Mouse (Mus musculus) left cerebral cortex, postnatal 14 days (tissue): ENCODE results near the gene Fam53a. TPM values are rescaled to one million over a fixed set of nuclear protein-coding genes. Genes with fewer than 3 reads are reported as not detected.

ENCODE experiments used
- DNase-seq, 2 experiments: peaks; one replicate each; pipeline ENCODE4 v3.0.0; 2021 to 2022; ENCODE audit warnings: low spot score in 2 of 2, mixed read lengths in 1 of 2
- intact Hi-C: fragments of 180-260 bp; cut with DNase I; formaldehyde crosslinking; loops from one replicate; pipeline ENCODE4 v1.15.1; 2025
- long read RNA-seq, 2 experiments: library from polyadenylated mRNA; stranded (forward); transcript quantifications; one replicate each; pipeline ENCODE4 v2.0.0; 2021
- total RNA-seq, 2 experiments: library from RNA; stranded (reverse); gene quantifications; 2 replicates each; pipeline ENCODE4 v1.2.3; 2021

Gene Fam53a
- total RNA-seq, result 10 to 100 TPM; 22.4 to 23.9 TPM
- long read RNA-seq, experiment 1, transcript Fam53a-202 (6 exons, 2,009 nt), result major isoform, 32 of 53 reads
- long read RNA-seq, experiment 1, partial matches to known transcripts, result 1 of 53 reads
- long read RNA-seq, experiment 1, other reads (novel, unspliced or antisense), result 15 of 53 reads
- long read RNA-seq, experiment 2, transcript Fam53a-202 (6 exons, 2,009 nt), result major isoform, 22 of 43 reads
- long read RNA-seq, experiment 2, partial matches to known transcripts, result 2 of 43 reads
- long read RNA-seq, experiment 2, other reads (novel, unspliced or antisense), result 11 of 43 reads

GRCm38 (mm10) chr5:33629301-33629987 is at the start of gene Fam53a, which contains the start of gene Gm9903:
TSS of gene Fam53a (minus strand) at chr5:33629635.
TSS of gene Gm9903 (plus strand) at chr5:33629925.
- intact Hi-C loops, result no loop called here
- peak; percentile 99 to 100 for DNase-seq

GRCm38 (mm10) chr5:33678244-33678643 is 48.8 kb upstream of the Fam53a start:
- intact Hi-C loops, result no loop called here
- DNase-seq, result no peak

- intact Hi-C loops, result no loop called here
- peak; percentile 63 to 67 for DNase-seq
These were observed 46.5 kb upstream of the Fam53a start for GRCm38 (mm10) chr5:33675964-33676363.

- intact Hi-C loops, result no loop called here
- DNase-seq, result peak; percentile 55 to 67
These were observed 45.0 kb upstream of the Fam53a start for GRCm38 (mm10) chr5:33674439-33674838.

GRCm38 (mm10) chr5:33671659-33672058 is 42.2 kb upstream of the Fam53a start:
- no peak for DNase-seq
- intact Hi-C loops, result no loop called here

GRCm38 (mm10) chr5:33668223-33668622 is 38.8 kb upstream of the Fam53a start:
- intact Hi-C loops, result loop anchor here (10.0 kb wide), 1 partner anchor 267 kb away; the partner anchor contains the start of gene Nelfa
- DNase-seq, result no peak

- intact Hi-C loops, result no loop called here
- no peak for DNase-seq
These were observed 29.2 kb upstream of the Fam53a start for GRCm38 (mm10) chr5:33658664-33659050.

GRCm38 (mm10) chr5:33657787-33658663 is 28.6 kb upstream of the Fam53a start, which contains the start of the genes Tacc3 and Tmem129:
TSS of gene Tacc3 (plus strand) at chr5:33658128.
TSS of gene Tmem129 (minus strand) at chr5:33658416.
- peak; percentile 98 for DNase-seq
- intact Hi-C loops, result no loop called here

- DNase-seq, result peak in 1 of 2 experiments; percentile 35
- intact Hi-C loops, result no loop called here
These were observed 27.9 kb upstream of the Fam53a start for GRCm38 (mm10) chr5:33657251-33657786.

GRCm38 (mm10) chr5:33656739-33657138 is 27.3 kb upstream of the Fam53a start:
- intact Hi-C loops, result no loop called here
- no peak for DNase-seq

GRCm38 (mm10) chr5:33655251-33655840 is 25.9 kb upstream of the Fam53a start:
- intact Hi-C loops, result no loop called here
- no peak for DNase-seq

GRCm38 (mm10) chr5:33654424-33654823 is 25.0 kb upstream of the Fam53a start:
- no peak for DNase-seq
- intact Hi-C loops, result no loop called here

GRCm38 (mm10) chr5:33652783-33653173 is 23.3 kb upstream of the Fam53a start:
- intact Hi-C loops, result no loop called here
- no peak for DNase-seq

- intact Hi-C loops, result no loop called here
- peak; percentile 94 to 95 for DNase-seq
These were observed 22.7 kb upstream of the Fam53a start, which contains the start of gene Slbp for GRCm38 (mm10) chr5:33651921-33652782. TSS of gene Slbp (minus strand) at chr5:33652574.

GRCm38 (mm10) chr5:33651541-33651920 is 22.1 kb upstream of the Fam53a start:
- no peak for DNase-seq
- intact Hi-C loops, result no loop called here

- intact Hi-C loops, result no loop called here
- DNase-seq, result no peak
These were observed 21.6 kb upstream of the Fam53a start for GRCm38 (mm10) chr5:33651017-33651416.

GRCm38 (mm10) chr5:33640652-33641051 is 11.2 kb upstream of the Fam53a start:
- intact Hi-C loops, result no loop called here
- peak; percentile 59 to 64 for DNase-seq

- intact Hi-C loops, result no loop called here
- DNase-seq, result no peak
These were observed 9.4 kb upstream of the Fam53a start for GRCm38 (mm10) chr5:33638826-33639225.
